Mouse (Mus musculus) adipocyte (in vitro differentiated cells): ENCODE measurements around the gene Olfr1325.
"Not testable (repeated sequence)": the region's sequence is repeated elsewhere in the genome, so short reads cannot be mapped to it uniquely, and the experiment has no call there.

Experiments
- DNase-seq: peaks from one replicate; pipeline ENCODE4 v3.0.0-alpha.2; 2016; ENCODE audit warnings: low spot score

The Olfr1325 gene

DNA sequence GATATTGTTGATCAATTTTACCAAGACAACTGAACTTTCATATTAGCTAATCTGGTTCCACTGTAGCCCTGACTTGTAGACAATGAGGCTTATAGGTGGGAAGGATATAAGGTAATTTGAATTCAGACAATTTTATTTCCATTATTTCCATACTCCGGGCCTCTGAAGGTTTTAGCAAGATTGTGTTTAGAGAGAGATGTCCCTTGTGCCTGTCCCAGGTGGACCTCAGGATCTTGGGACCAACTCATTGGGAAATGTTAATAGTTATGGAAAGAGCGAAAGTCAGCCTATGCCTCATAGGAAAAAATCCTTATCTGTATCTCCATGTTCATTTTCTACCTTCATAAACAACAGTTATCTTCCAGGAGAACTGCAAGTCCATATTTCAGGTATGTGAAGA is at the start of gene Olfr1325:
Gene Olfr1325, plus strand, starts transcription at position 301 of the 400 bp plus-strand sequence.
- DNase-seq, result no peak

DNA sequence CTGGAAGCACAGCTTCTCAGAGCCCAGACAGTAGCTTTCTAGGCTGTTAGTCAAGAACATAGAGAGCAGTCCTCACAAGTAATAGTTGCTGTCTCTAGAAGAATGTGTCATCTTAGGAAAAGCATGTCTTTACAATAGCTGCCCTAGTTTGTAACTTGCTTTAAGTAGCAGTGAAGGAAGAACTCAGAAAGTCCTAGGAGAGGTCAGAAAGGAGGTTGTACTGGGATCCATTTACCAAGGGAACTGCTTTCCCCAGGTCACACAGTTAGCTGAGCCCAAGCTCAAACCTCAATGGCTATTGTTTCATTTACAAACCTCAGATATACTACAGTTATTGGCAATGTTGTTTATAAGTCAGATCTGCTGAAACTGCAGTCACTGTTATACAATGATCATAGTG is 17.7 kb upstream of the Olfr1325 start, which contains the start of gene Olfr1326-ps1:
Gene Olfr1326-ps1, minus strand, starts transcription at position 101 of the 400 bp plus-strand sequence.
- no peak for DNase-seq

DNA sequence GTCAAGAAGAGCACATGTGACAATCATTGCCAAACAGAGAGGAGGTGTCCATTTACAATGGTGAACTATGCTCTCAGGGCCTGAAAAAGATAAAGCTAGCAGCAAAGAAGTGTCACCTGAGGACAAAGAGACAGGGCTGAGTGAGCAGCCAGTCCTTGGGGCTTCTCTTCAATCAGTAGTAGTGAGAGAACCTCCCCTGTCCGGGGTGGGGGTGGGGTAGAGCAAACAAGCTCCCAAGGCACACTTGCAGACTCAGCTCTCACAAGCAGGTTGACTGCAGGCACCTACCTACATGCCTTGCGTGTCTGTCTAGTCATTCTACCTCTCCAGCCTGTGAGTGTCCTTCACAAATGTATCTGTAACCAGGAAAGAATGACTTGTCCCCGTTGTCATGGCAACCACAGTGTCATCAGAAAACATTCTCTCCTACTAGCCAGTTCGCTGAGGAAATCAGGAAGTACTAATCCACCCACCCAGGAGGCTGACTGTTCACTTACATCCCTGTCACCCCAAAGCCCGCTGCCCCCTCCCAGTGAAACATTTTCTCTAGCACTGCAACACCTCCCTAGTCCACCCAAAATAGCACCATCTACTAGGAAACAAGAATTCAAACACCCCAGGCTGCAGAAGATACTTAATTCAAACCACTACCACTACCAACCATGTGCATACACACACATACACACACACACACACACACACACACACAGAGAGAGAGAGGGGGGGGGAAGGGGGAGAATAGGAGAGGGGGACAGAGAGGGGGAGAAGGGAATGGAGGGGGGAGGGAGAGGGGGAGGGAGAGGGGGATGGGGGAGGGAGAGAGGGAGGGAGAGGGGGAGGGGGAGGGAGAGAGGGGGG is 53.2 kb downstream of the Olfr1325 start, which contains the start of gene Gm5640:
Gene Gm5640, minus strand, starts transcription at position 170 of the 858 bp plus-strand sequence.
- not testable (repeated sequence) for DNase-seq

DNA sequence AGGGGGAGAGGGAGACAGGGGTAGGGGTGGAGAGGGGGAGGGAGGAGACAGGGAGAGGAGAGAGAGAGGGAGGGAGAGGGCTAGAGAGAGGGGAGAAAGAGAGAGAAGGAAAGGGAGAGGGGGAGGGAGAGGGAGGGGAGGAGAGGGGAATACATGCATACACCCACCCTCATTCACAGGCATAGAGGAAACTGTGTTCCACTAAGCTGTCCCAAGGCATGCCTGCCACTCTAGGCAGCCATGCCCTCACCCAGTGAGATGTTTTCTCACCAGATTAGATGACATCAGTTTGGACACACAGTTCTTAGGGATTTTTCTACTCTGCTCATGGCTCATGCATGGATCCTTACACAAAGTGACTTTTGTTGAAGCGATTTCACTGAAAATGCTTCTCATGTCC is 53.9 kb downstream of the Olfr1325 start:
- DNase-seq, result not testable (repeated sequence)
